Mouse (Mus musculus) neural tube, embryonic 15.5 days (tissue): ENCODE results near the gene A030003K21Rik. TPM values are rescaled to one million over a fixed set of nuclear protein-coding genes. Genes with fewer than 3 reads are reported as not detected.
"Not testable (repeated sequence)": the region's sequence is repeated elsewhere in the genome, so short reads cannot be mapped to it uniquely, and the experiment has no call there.

Source experiments
- ATAC-seq: fragments of 200-750 bp; cut with Nextera tagmentation; 2 replicates; pipeline ENCODE4 v1.8.0; 2017; ENCODE audit warnings: mild to moderate bottlenecking, moderate TSS enrichment, moderate library complexity; ENCODE audit not compliant: low FRiP score
- H3K27ac ChIP-seq: fragments of 300-500 bp; sonication (generic); replicated peaks from 2 replicates; pipeline ENCODE4 v1.5.1; 2015; ENCODE audit warnings: mild to moderate bottlenecking, inconsistent platforms
- H3K27me3 ChIP-seq: fragments of 300-500 bp; sonication (generic); replicated peaks from 2 replicates; pipeline ENCODE4 v1.6.1; 2015; ENCODE audit warnings: inconsistent platforms
- H3K36me3 ChIP-seq: fragments of 300-500 bp; sonication (generic); 2 replicates; pipeline ENCODE4 v1.6.1; 2015; ENCODE audit warnings: inconsistent platforms
- H3K4me1 ChIP-seq: fragments of 300-500 bp; sonication (generic); 2 replicates; pipeline ENCODE4 v1.6.1; 2015; ENCODE audit warnings: inconsistent platforms
- H3K4me2 ChIP-seq: fragments of 300-500 bp; sonication (generic); 2 replicates; pipeline ENCODE4 v1.6.1; 2015; ENCODE audit warnings: inconsistent platforms, mild to moderate bottlenecking, moderate library complexity
- H3K4me3 ChIP-seq: fragments of 300-500 bp; sonication (generic); replicated peaks from 2 replicates; pipeline ENCODE4 v1.5.1; 2015; ENCODE audit warnings: mild to moderate bottlenecking, inconsistent platforms
- H3K9ac ChIP-seq: fragments of 300-500 bp; sonication (generic); replicated peaks from 2 replicates; pipeline ENCODE4 v1.6.1; 2015; ENCODE audit warnings: mild to moderate bottlenecking, inconsistent platforms
- H3K9me3 ChIP-seq: fragments of 300-500 bp; sonication (generic); replicated peaks from 2 replicates; pipeline ENCODE4 v1.6.1; 2016; ENCODE audit warnings: inconsistent platforms
- WGBS: fragments of 180-500 bp; shearing (Covaris S2); methylation state at CpG from one replicate; pipeline ENCODE4 v1.1.7; 2015; ENCODE audit warnings: mixed read lengths; 5-methylcytosine and 5-hydroxymethylcytosine counted together
- polyA plus RNA-seq: library from polyadenylated mRNA; unstranded; fragments of >200 nt; fragmentation: Nextera tagmentation; extraction: Ambion mirVana; gene quantifications from 2 replicates; pipeline ENCODE4 v1.2.1, GENCODE M21; 2015

A030003K21Rik gene
- polyA plus RNA-seq, 1 experiment from 2014 or later = not detected

GRCm38 (mm10) chr1:82959870-82960385, 16.7 kb upstream of the A030003K21Rik start, which contains the start of gene Gm47955:
TSS of gene Gm47955 (plus strand) at chr1:82960286.
- Histone ChIP-seq H3K36me3 (no peaks in the 10 kb centered on the region), H3K4me1 (no peaks in the 10 kb centered on the region), H3K27me3 (no peaks in the 10 kb centered on the region), H3K4me3 (no peak within 1 kb of the TSS), H3K4me2 (no peak within 1 kb of the TSS), H3K27ac (no peak within 1 kb of the TSS), H3K9me3 (no peaks in the 10 kb centered on the region), H3K9ac (no peak within 1 kb of the TSS)
- ATAC-seq = no peak
- 92% methylated on average over 11 of the region's 11 CpGs for WGBS

DNA sequence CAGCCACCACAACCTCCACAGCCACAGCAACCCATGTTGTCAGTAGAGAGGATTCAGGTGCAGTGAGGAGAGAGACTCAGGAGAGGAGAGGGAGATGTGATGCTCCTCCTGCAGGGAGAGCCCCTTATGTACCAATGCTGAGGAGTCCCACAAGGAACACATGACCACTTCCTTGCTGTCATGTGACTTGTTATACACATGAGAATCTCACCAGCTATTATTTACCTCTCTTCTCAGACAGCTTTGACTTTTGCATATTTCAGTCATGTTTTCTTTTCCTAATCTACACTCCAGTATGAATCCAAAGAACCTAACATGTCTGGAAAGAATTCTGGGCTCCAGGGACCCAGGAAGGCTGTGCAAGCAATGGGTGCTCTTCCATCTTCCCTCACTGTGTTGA, 12.7 kb upstream of the A030003K21Rik start, which contains the start of gene Gm7544:
Gene Gm7544 (minus strand): TSS at position 101 of the 400 bp plus-strand sequence.
- H3K4me3 ChIP-seq, H3K9ac ChIP-seq, H3K27ac ChIP-seq, H3K9me3 ChIP-seq, ATAC-seq, H3K36me3 ChIP-seq, H3K4me1 ChIP-seq, H3K27me3 ChIP-seq, H3K4me2 ChIP-seq: not testable (repeated sequence)

GRCm38 (mm10) chr1:82948601-82949000, 5.4 kb upstream of the A030003K21Rik start:
- H3K4me1 ChIP-seq = no peaks in the 10 kb centered on the region
- WGBS = 90% methylated on average over 2 of the region's 2 CpGs
- no peak for ATAC-seq
- H3K27me3 ChIP-seq = no peaks in the 10 kb centered on the region
- H3K4me3 ChIP-seq = no peak overlapping the region
- H3K36me3 ChIP-seq = no peaks in the 10 kb centered on the region
- H3K27ac ChIP-seq = no peak overlapping the region
- H3K4me2 ChIP-seq = no peak overlapping the region
- H3K9ac ChIP-seq = no peak overlapping the region
- H3K9me3 ChIP-seq = no peaks in the 10 kb centered on the region

- WGBS = 100% methylated on average over 2 of the region's 2 CpGs
- not testable (repeated sequence) for H3K9ac ChIP-seq
Observed at GRCm38 (mm10) chr1:82946029-82946428, 2.8 kb upstream of the A030003K21Rik start.

GRCm38 (mm10) chr1:82942505-82942904, 683 bp downstream of the A030003K21Rik start:
- H3K4me2 ChIP-seq, H3K9me3 ChIP-seq, ATAC-seq, H3K9ac ChIP-seq, H3K27ac ChIP-seq, H3K36me3 ChIP-seq, H3K4me1 ChIP-seq, H3K4me3 ChIP-seq, H3K27me3 ChIP-seq: not testable (repeated sequence)
- WGBS = 95% methylated on average over 2 of the region's 2 CpGs

More at GRCm38 (mm10) chr1:82946029-82946428, 2.8 kb upstream of the A030003K21Rik start:
- not testable (repeated sequence) for H3K4me3 ChIP-seq, H3K4me2 ChIP-seq, ATAC-seq, H3K9me3 ChIP-seq, H3K27ac ChIP-seq, H3K4me1 ChIP-seq, H3K27me3 ChIP-seq, H3K36me3 ChIP-seq

GRCm38 (mm10) chr1:82938666-82939065, 4.5 kb downstream of the A030003K21Rik start:
- WGBS = 93% methylated on average over 5 of the region's 5 CpGs

DNA sequence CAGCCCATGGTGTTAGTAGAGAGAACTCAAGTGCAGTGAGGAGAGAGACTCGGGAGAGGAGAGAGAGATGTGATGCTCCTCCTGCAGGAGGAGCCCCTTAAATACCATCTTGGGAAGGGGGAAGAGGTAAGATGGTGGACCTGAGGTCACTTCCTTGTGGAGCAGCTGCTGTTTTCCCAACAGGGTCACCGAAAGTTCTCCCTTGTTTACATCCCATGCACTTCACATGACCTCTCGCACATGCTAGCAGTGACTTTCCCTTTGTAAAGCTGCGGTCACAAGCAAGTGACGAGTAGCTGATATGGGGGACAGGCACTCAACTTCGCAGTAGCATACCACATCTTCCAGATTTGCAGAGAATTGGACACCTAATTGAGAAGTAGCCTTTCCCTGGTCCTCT, 11.9 kb downstream of the A030003K21Rik start, which contains the start of gene Gm6217:
Gene Gm6217 (minus strand): TSS at position 74 of the 400 bp plus-strand sequence.
- not testable (repeated sequence) for H3K27me3 ChIP-seq, H3K9me3 ChIP-seq, H3K9ac ChIP-seq, H3K4me3 ChIP-seq, H3K4me2 ChIP-seq, H3K36me3 ChIP-seq, H3K4me1 ChIP-seq, H3K27ac ChIP-seq, ATAC-seq
- no CpG with 5 or more reads among the region's 6 CpGs for WGBS

More at GRCm38 (mm10) chr1:82938666-82939065, 4.5 kb downstream of the A030003K21Rik start:
- H3K4me2 ChIP-seq = no peak overlapping the region
- no peak for ATAC-seq
- H3K36me3 ChIP-seq = no peaks in the 10 kb centered on the region
- H3K4me1 ChIP-seq = no peaks in the 10 kb centered on the region
- H3K27me3 ChIP-seq = no peaks in the 10 kb centered on the region
- H3K9me3 ChIP-seq = peaks cover 4% of the 10 kb centered on the region; the same call in 1 of the 2 replicates
- no peak overlapping the region for H3K9ac ChIP-seq
- no peak overlapping the region for H3K27ac ChIP-seq
- H3K4me3 ChIP-seq = no peak overlapping the region

DNA sequence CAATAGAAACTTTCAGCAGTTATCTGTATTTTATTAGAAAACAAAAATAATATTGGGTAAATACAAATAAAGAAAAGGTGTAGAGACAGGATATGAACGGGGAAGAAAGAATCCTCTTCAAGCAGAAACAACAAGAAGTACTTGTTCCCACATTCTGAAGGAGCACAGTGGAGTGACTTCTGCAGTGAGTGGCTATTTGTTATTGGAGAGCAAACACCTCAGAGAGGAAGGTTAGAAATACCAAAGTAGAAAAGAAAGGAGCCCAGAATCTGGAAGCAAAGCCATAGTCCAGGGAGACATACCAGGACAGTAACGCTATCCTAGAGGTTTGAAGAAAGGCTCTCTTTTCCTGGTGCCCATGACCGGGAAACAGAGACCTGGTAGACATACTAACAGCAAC, 12.6 kb downstream of the A030003K21Rik start:
- H3K9ac ChIP-seq, H3K27me3 ChIP-seq, H3K4me2 ChIP-seq, H3K36me3 ChIP-seq, H3K4me3 ChIP-seq, H3K4me1 ChIP-seq, H3K9me3 ChIP-seq, H3K27ac ChIP-seq, ATAC-seq: not testable (repeated sequence)
- 98% methylated on average over 3 of the region's 3 CpGs for WGBS

DNA sequence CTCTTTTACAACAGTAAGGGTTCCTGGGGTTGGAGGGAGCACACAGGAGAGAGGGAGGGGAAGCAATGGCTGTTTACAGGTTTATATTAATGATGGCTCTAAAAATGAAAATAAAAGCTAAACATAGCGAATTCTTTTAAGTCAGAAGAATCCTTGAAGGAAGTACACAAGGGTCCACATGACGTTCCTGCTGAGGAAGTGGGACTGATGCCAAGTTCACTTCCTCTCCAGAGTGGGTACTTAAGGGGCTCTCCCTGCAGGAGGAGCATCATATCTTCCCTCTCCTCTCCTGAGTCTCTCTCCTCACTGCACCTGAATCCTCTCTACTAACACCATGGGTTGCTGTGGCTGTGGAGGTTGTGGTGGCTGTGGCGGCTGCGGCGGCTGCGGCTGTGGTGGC, 18.5 kb downstream of the A030003K21Rik start, which contains the start of gene A030014E15Rik:
Gene A030014E15Rik (plus strand): TSS at position 268 of the 400 bp plus-strand sequence.
- 93% methylated on average over 6 of the region's 6 CpGs for WGBS
- Histone ChIP-seq H3K27ac (no peak within 1 kb of the TSS), H3K9ac (no peak within 1 kb of the TSS), H3K4me2 (no peak within 1 kb of the TSS), H3K4me3 (no peak within 1 kb of the TSS), H3K27me3 (no peaks in the 10 kb centered on the region), H3K4me1 (no peaks in the 10 kb centered on the region), H3K36me3 (no peaks in the 10 kb centered on the region), H3K9me3 (no peaks in the 10 kb centered on the region)
- ATAC-seq = no peak

GRCm38 (mm10) chr1:82913434-82913833, 29.8 kb downstream of the A030003K21Rik start:
- H3K36me3 ChIP-seq, H3K27ac ChIP-seq, H3K4me2 ChIP-seq, H3K4me3 ChIP-seq, ATAC-seq, H3K27me3 ChIP-seq, H3K9ac ChIP-seq, H3K9me3 ChIP-seq, H3K4me1 ChIP-seq: not testable (repeated sequence)
- WGBS = 98% methylated on average over 5 of the region's 5 CpGs

DNA sequence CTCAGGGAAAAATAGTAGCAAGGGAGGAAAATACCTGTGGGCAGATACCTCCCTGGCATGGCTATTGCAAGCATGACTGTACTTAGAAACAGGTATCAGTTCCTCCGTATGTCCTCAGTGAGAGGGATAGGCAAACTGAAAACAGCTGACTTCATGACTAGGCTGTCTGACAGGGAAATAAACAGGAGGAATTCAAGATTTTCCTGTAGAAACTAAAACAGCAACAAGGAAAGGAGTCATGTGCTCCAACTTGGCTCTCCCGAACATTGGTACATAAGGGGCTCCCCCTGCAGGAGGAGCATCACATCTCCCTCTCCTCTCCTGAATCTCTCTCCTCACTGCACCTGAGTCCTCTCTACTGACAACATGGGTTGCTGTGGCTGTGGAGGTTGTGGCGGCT, 30.2 kb downstream of the A030003K21Rik start, which contains the start of gene A030005L19Rik:
Gene A030005L19Rik (plus strand): TSS at position 301 of the 400 bp plus-strand sequence.
- Histone ChIP-seq H3K9ac (no peak within 1 kb of the TSS), H3K4me3 (no peak within 1 kb of the TSS), H3K36me3 (no peaks in the 10 kb centered on the region), H3K27ac (no peak within 1 kb of the TSS), H3K9me3 (no peaks in the 10 kb centered on the region), H3K4me2 (no peak within 1 kb of the TSS), H3K4me1 (no peaks in the 10 kb centered on the region), H3K27me3 (no peaks in the 10 kb centered on the region)
- ATAC-seq = no peak
- WGBS = 91% methylated on average over 3 of the region's 3 CpGs

GRCm38 (mm10) chr1:82905886-82906285, 37.3 kb downstream of the A030003K21Rik start:
- no peak overlapping the region for H3K4me3 ChIP-seq
- H3K36me3 ChIP-seq = peaks cover 16% of the 10 kb centered on the region
- H3K4me1 ChIP-seq = no peaks in the 10 kb centered on the region
- no peaks in the 10 kb centered on the region for H3K27me3 ChIP-seq
- H3K9ac ChIP-seq = no peak overlapping the region
- 68% methylated on average over 3 of the region's 3 CpGs for WGBS
- no peak overlapping the region for H3K27ac ChIP-seq
- no peak for ATAC-seq
- H3K4me2 ChIP-seq = no peak overlapping the region
- H3K9me3 ChIP-seq = no peaks in the 10 kb centered on the region
